Mouse (Mus musculus): ENCODE results near the gene Mre11a. TPM values are rescaled to one million over a fixed set of nuclear protein-coding genes. Genes with fewer than 3 reads are reported as not detected.

Mre11a gene
- polyA plus RNA-seq, 1 experiment from 2014 or later = 15.5 TPM

GRCm38 (mm10) chr9:14835335-14836075 lies 51.1 kb downstream of the Mre11a start:
- peaks cover 6% of the 10 kb centered on the region for H3K4me1 ChIP-seq (replicated peaks)
- no peaks in the 10 kb centered on the region for H3K9me3 ChIP-seq
- no peak overlapping the region for H3K4me3 ChIP-seq
- no peak overlapping the region for H3K4me2 ChIP-seq
- no peaks in the 10 kb centered on the region for H3K27me3 ChIP-seq
- 95% methylated on average over 6 of the region's 6 CpGs for WGBS
- H3K36me3 ChIP-seq = peaks cover 49% of the 10 kb centered on the region
- H3K27ac ChIP-seq = no peak overlapping the region
- no peak overlapping the region for H3K9ac ChIP-seq
- ATAC-seq (ENCODE audit: low FRiP score) = no peak

DNA sequence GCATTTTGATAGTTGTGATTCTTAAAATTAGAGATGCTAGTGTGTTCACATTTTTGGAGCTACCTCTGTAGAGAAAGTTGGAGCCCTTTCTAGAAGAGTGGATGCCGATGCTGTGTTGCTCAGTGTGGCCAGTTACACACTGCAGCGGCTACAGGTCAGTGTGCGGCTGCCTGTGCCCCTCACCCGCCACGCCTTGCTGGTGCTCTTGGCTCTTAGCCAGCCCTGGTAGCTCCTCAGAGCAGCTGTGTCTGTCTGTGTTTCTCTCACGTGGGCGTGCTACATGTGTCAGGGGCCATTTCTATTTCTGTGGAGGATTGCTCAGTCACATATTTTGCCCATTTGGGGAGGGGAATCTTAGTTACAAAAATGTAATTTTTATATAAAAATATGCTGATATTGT lies 55.1 kb downstream of the Mre11a start:
- Histone ChIP-seq H3K4me2 (no peak overlapping the region), H3K9me3 (no peaks in the 10 kb centered on the region), H3K36me3 (peaks cover 20% of the 10 kb centered on the region), H3K27me3 (no peaks in the 10 kb centered on the region), H3K4me3 (no peak overlapping the region), H3K4me1 (replicated peaks) (peaks cover 6% of the 10 kb centered on the region), H3K9ac (no peak overlapping the region), H3K27ac (no peak overlapping the region)
- no peak for ATAC-seq (ENCODE audit: low FRiP score)
- WGBS = 30% methylated on average over 7 of the region's 7 CpGs

DNA sequence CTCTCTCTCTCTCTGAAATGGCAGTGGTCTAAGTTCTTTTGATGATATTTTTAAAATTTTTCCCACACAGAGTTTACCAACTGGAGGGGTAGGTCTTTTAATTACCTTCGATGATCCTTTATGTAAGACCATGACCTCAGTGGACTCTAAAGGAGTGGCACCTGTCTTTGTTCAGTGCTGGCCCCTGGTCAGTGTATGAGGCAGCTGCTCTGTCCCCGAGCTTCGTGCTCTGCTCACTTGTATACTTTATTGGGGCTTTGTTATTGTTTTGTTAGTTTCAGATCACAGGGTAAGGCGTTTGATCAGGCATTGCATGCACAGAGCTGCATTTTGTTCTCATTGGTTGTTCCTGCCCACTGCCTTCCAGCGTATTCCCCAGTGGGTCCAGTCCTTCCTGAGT lies 55.5 kb downstream of the Mre11a start:
- no peak overlapping the region for H3K27ac ChIP-seq
- H3K4me3 ChIP-seq = no peak overlapping the region
- WGBS = 77% methylated on average over 5 of the region's 5 CpGs
- H3K9ac ChIP-seq = no peak overlapping the region
- H3K4me2 ChIP-seq = no peak overlapping the region
- peaks cover 15% of the 10 kb centered on the region for H3K36me3 ChIP-seq
- ATAC-seq (ENCODE audit: low FRiP score) = no peak
- peaks cover 6% of the 10 kb centered on the region for H3K4me1 ChIP-seq (replicated peaks)
- no peaks in the 10 kb centered on the region for H3K27me3 ChIP-seq
- no peaks in the 10 kb centered on the region for H3K9me3 ChIP-seq

DNA sequence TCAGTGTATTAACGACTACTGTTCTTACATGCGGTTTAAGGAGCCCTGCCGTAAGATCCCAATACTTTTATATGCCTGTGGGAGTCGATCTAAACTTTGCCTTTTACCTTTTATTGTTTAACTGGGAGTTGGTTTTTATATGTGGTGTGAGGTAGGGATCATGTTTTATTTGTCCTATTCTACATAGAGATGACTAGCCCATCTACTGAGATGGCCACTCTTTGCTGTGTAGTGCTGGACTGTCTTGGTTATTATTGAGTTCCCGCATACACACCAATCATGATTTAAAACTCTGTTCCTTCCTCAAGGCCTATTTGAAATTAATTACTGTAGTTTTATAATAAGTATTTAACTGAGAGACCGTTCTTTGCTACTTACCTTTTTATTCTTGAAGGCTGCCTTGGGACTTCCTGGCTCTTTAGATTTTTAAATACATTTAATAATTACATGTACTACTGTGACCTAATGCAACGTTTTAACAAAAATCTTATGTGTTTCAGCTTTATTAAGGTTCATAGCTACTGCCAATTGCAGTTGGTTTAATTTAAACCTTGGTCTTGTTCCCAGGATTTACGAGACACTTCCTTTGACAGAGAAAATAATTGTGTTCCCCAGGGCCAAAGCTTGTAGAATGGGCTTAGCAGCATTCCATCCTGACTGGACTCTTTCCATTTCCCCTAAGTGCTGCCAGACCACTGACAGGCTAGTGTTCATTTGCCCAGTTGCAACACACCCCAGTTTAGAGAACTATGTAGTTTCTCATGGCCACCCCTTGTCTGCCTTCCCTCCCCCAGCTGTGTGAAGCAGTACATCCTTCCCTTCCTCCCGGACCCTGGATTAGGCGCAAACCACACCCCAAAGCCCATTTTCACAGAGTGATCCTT lies 57.7 kb downstream of the Mre11a start:
- no peaks in the 10 kb centered on the region for H3K36me3 ChIP-seq
- H3K9ac ChIP-seq = no peak overlapping the region
- no peaks in the 10 kb centered on the region for H3K9me3 ChIP-seq
- H3K27ac ChIP-seq = no peak overlapping the region
- no peak overlapping the region for H3K4me3 ChIP-seq
- H3K4me1 ChIP-seq (replicated peaks) = peaks cover 6% of the 10 kb centered on the region
- no peak for ATAC-seq (ENCODE audit: low FRiP score)
- H3K4me2 ChIP-seq = no peak overlapping the region
- 85% methylated on average over 10 of the region's 10 CpGs for WGBS
- H3K27me3 ChIP-seq = no peaks in the 10 kb centered on the region

GRCm38 (mm10) chr9:14843311-14843857 lies 58.9 kb downstream of the Mre11a start:
- no peak overlapping the region for H3K4me3 ChIP-seq

GRCm38 (mm10) chr9:14843901-14844300 lies 59.4 kb downstream of the Mre11a start:
- 91% methylated on average over 3 of the region's 3 CpGs for WGBS
- H3K27me3 ChIP-seq = no peaks in the 10 kb centered on the region
- H3K9ac ChIP-seq = no peak overlapping the region
- H3K4me3 ChIP-seq = no peak overlapping the region
- H3K36me3 ChIP-seq = no peaks in the 10 kb centered on the region
- no peaks in the 10 kb centered on the region for H3K9me3 ChIP-seq
- H3K27ac ChIP-seq = no peak overlapping the region
- H3K4me1 ChIP-seq (replicated peaks) = peaks cover 6% of the 10 kb centered on the region
- no peak for ATAC-seq (ENCODE audit: low FRiP score)
- H3K4me2 ChIP-seq = no peak overlapping the region

More at GRCm38 (mm10) chr9:14843311-14843857, 58.9 kb downstream of the Mre11a start:
- H3K27me3 ChIP-seq = no peaks in the 10 kb centered on the region
- H3K27ac ChIP-seq = no peak overlapping the region
- H3K4me1 ChIP-seq (replicated peaks) = peaks cover 6% of the 10 kb centered on the region
- no peak overlapping the region for H3K4me2 ChIP-seq
- 94% methylated on average over 6 of the region's 6 CpGs for WGBS
- ATAC-seq (ENCODE audit: low FRiP score) = no peak
- H3K9me3 ChIP-seq = no peaks in the 10 kb centered on the region
- H3K36me3 ChIP-seq = no peaks in the 10 kb centered on the region
- no peak overlapping the region for H3K9ac ChIP-seq

- WGBS = 52% methylated on average over 5 of the region's 5 CpGs
- H3K9ac ChIP-seq = no peak overlapping the region
- no peaks in the 10 kb centered on the region for H3K27me3 ChIP-seq
- no peaks in the 10 kb centered on the region for H3K36me3 ChIP-seq
- no peaks in the 10 kb centered on the region for H3K4me1 ChIP-seq (replicated peaks)
- no peak overlapping the region for H3K4me2 ChIP-seq
- H3K9me3 ChIP-seq = 0 out of 2 replicates have a peak, but pooled peaks cover 2% of the 10 kb centered on the region
- no peak for ATAC-seq (ENCODE audit: low FRiP score)
- H3K27ac ChIP-seq = no peak overlapping the region
- no peak overlapping the region for H3K4me3 ChIP-seq
Observed at GRCm38 (mm10) chr9:14846428-14846827, 62.0 kb downstream of the Mre11a start.

DNA sequence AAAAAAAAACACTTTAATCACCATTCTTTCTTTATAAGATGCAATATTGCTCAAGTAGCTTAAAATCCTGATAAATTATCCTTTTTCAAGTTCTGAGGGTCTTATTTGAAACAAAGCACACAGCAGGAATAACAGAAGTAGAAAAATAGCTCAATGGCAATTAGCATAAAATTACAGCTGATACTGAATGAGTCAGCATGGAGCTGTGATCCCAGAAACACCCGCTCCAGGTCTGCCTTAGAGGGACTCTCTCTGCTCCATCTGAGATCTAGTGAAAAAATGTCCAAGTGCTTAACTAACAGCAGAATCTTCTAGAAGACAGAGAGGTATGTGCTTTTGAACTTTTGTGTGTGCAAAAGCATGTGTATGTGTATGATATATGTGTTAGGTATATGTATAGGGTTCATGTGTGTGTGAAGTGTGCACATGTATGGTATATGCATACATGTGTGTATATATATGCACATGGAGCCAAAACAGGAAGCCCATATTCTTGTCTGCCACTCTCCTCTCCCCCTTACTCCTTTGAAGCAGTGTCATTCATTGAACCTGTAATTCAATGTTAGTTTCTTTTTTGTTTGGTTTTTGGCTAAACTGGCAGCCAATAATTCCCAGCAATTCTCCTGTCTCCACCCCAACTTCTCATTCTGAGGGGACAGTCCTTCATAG lies 63.9 kb downstream of the Mre11a start:
- Histone ChIP-seq H3K27ac (no peak overlapping the region), H3K9ac (no peak overlapping the region), H3K4me1 (replicated peaks) (no peaks in the 10 kb centered on the region), H3K9me3 (0 out of 2 replicates have a peak, but pooled peaks cover 9% of the 10 kb centered on the region), H3K27me3 (no peaks in the 10 kb centered on the region), H3K4me3 (no peak overlapping the region), H3K36me3 (no peaks in the 10 kb centered on the region), H3K4me2 (no peak overlapping the region)
- no peak for ATAC-seq (ENCODE audit: low FRiP score)
- WGBS = 68% methylated on average over 1 of the region's 1 CpGs

DNA sequence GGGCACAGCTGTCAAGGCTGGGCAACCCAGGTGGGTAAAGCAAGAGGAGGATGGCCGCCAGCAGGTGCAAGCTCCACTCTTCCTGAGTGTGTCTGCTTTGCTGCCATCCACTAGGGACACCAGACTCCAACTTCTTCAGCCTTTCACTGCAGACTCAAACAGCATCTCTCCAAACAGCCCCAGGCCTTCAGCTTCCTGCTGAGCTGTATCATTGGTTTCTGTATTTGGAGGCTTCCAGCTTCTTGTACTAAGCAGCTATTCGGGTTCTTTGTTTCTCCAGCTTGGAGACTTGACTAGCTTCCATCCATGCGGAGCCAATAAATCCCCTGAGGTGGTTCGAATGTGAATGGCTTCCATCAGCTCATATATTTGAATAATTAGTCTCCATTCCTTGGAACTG lies 70.1 kb downstream of the Mre11a start:
- 0 out of 2 replicates have a peak, but pooled peaks have one; percentile 24 for ATAC-seq (ENCODE audit: low FRiP score)
- peaks cover 19% of the 10 kb centered on the region for H3K27me3 ChIP-seq
- 61% methylated on average over 4 of the region's 4 CpGs for WGBS

GRCm38 (mm10) chr9:14856922-14857654 lies 72.6 kb downstream of the Mre11a start:
- peaks cover 38% of the 10 kb centered on the region for H3K27me3 ChIP-seq
- H3K27ac ChIP-seq = no peak overlapping the region
- WGBS = 55% methylated on average over 4 of the region's 4 CpGs
- H3K4me1 ChIP-seq (replicated peaks) = peaks cover 15% of the 10 kb centered on the region
- H3K4me2 ChIP-seq = no peak overlapping the region
- H3K36me3 ChIP-seq = no peaks in the 10 kb centered on the region
- no peak overlapping the region for H3K9ac ChIP-seq
- no peak overlapping the region for H3K4me3 ChIP-seq
- H3K9me3 ChIP-seq = 0 out of 2 replicates have a peak, but pooled peaks cover under 1% of the 10 kb centered on the region
- no peak for ATAC-seq (ENCODE audit: low FRiP score)

More for the DNA sequence above, 70.1 kb downstream of the Mre11a start:
- Histone ChIP-seq H3K9ac (no peak overlapping the region), H3K4me1 (replicated peaks) (peaks cover 5% of the 10 kb centered on the region; the same call in 1 of the 2 replicates), H3K27ac (no peak overlapping the region), H3K4me3 (no peak overlapping the region), H3K9me3 (0 out of 2 replicates have a peak, but pooled peaks cover 9% of the 10 kb centered on the region), H3K4me2 (no peak overlapping the region), H3K36me3 (no peaks in the 10 kb centered on the region)

- 77% methylated on average over 7 of the region's 7 CpGs for WGBS
- Histone ChIP-seq H3K27me3 (peaks cover 49% of the 10 kb centered on the region), H3K4me1 (replicated peaks) (peaks cover 15% of the 10 kb centered on the region), H3K9me3 (no peaks in the 10 kb centered on the region), H3K36me3 (no peaks in the 10 kb centered on the region), H3K27ac (no peak overlapping the region), H3K4me2 (no peak overlapping the region), H3K9ac (no peak overlapping the region), H3K4me3 (no peak overlapping the region)
- ATAC-seq (ENCODE audit: low FRiP score) = no peak
Observed at GRCm38 (mm10) chr9:14858170-14858706, 73.8 kb downstream of the Mre11a start.
